Mouse (Mus musculus) effector memory CD4-positive, alpha-beta T cell, adult 5 months (primary cell): ENCODE measurements around the gene Perp. TPM values are rescaled to one million over a fixed set of nuclear protein-coding genes. Genes with fewer than 3 reads are reported as not detected.

Experiments
- polyA plus RNA-seq: library from polyadenylated mRNA; unstranded; fragments of 100-300 nt; shearing (Covaris generic); gene quantifications from one replicate; pipeline ENCODE4 v1.2.1, GENCODE M21; 2017

Perp gene
- 2.5 TPM for polyA plus RNA-seq

GRCm38 (mm10) chr10:18844441-18845286, at the start of gene Perp:
TSS of gene Perp (plus strand) at chr10:18845020.

Other genes starting within 250 kb of the Perp start
- 0.11 TPM for gene Arfgef3, start 101.1 kb upstream of the Perp start, polyA plus RNA-seq
- gene Gm4922, start 58.2 kb upstream of the Perp start, polyA plus RNA-seq = not detected
- 2,690 TPM for gene Tnfaip3, start 170.6 kb downstream of the Perp start, polyA plus RNA-seq